Mouse (Mus musculus): ENCODE data around the gene Hmgcs1.

- TF ChIP-seq CTCF (IDR thresholded peaks at IDR 0.05; ENCODE audit: control insufficient read depth, insufficient read depth, low read length) (no peak), POLR2A (IDR thresholded peaks at IDR 0.05; ENCODE audit: borderline replicate concordance, control insufficient read depth, low read depth, low read length) (no peak; the same call in 1 of the 2 replicates)
Observed at GRCm38 (mm10) chr13:119713821-119714220, 23.6 kb downstream of the Hmgcs1 start.

Measured in bone marrow, adult 2 months (tissue).